Mouse (Mus musculus) spleen, embryonic (tissue): ENCODE data around the gene 5730455P16Rik.
"Not testable (repeated sequence)": the region's sequence is repeated elsewhere in the genome, so short reads cannot be mapped to it uniquely, and the experiment has no call there.

Experiments used
- CTCF ChIA-PET: fragments of 350-600 bp; sonication (Branson Sonifier 250); formaldehyde crosslinking; loops from one replicate; lab custom pipeline; 2022; lab: Charles Lee

The 5730455P16Rik gene

GRCm38 (mm10) chr11:80377712-80378451, at the start of gene 5730455P16Rik:
TSS of gene 5730455P16Rik (minus strand) at chr11:80378034.
- CTCF ChIA-PET, result interaction anchor here (0.5 to 0.6 kb wide), 2 partner anchors 28 to 75 kb away, joined by 3 to 6 read pairs; no protein-coding TSS in a partner anchor

GRCm38 (mm10) chr11:80426029-80426813, 48.4 kb upstream of the 5730455P16Rik start:
- CTCF ChIA-PET, result not testable (repeated sequence)

GRCm38 (mm10) chr11:80425247-80425778, 47.5 kb upstream of the 5730455P16Rik start:
- CTCF ChIA-PET, result no interaction called here

- CTCF ChIA-PET, result no interaction called here
Observed at GRCm38 (mm10) chr11:80424691-80425090, 46.9 kb upstream of the 5730455P16Rik start.

- CTCF ChIA-PET, result no interaction called here
Observed at GRCm38 (mm10) chr11:80421421-80422047, 43.7 kb upstream of the 5730455P16Rik start.

GRCm38 (mm10) chr11:80420202-80420984, 42.6 kb upstream of the 5730455P16Rik start:
- CTCF ChIA-PET, result no interaction called here

GRCm38 (mm10) chr11:80419743-80420142, 41.9 kb upstream of the 5730455P16Rik start:
- CTCF ChIA-PET, result no interaction called here

- CTCF ChIA-PET, result no interaction called here
Observed at GRCm38 (mm10) chr11:80417085-80417484, 39.3 kb upstream of the 5730455P16Rik start.

- CTCF ChIA-PET, result interaction anchor here (0.7 kb wide), 1 partner anchor 675 kb away, joined by 4 read pairs; no protein-coding TSS in a partner anchor
Observed at GRCm38 (mm10) chr11:80410377-80410776, 32.5 kb upstream of the 5730455P16Rik start.

- CTCF ChIA-PET, result not testable (repeated sequence)
Observed at GRCm38 (mm10) chr11:80407878-80408277, 30.0 kb upstream of the 5730455P16Rik start.

GRCm38 (mm10) chr11:80396617-80397016, 18.8 kb upstream of the 5730455P16Rik start:
- CTCF ChIA-PET, result no interaction called here

- CTCF ChIA-PET, result no interaction called here
Observed at GRCm38 (mm10) chr11:80395930-80396329, 18.1 kb upstream of the 5730455P16Rik start.

- CTCF ChIA-PET, result no interaction called here
Observed at GRCm38 (mm10) chr11:80391407-80392120, 13.7 kb upstream of the 5730455P16Rik start.

GRCm38 (mm10) chr11:80389885-80390284, 12.1 kb upstream of the 5730455P16Rik start:
- CTCF ChIA-PET, result interaction anchor here (0.6 kb wide), 1 partner anchor 229 kb away, joined by 5 read pairs; no protein-coding TSS in a partner anchor

- CTCF ChIA-PET, result interaction anchor here (0.7 kb wide), 1 partner anchor 11 kb away, joined by 3 read pairs; no protein-coding TSS in a partner anchor
Observed at GRCm38 (mm10) chr11:80386790-80387189, 9.0 kb upstream of the 5730455P16Rik start.

- CTCF ChIA-PET, result interaction anchor here (0.6 kb wide), 2 partner anchors 82 to 392 kb away, joined by 3 read pairs; no protein-coding TSS in a partner anchor
Observed at GRCm38 (mm10) chr11:80385055-80385454, 7.2 kb upstream of the 5730455P16Rik start.

- CTCF ChIA-PET, result interaction anchor here (0.6 to 0.7 kb wide), 2 partner anchors 391 to 1431 kb away, joined by 3 to 25 read pairs; no protein-coding TSS in a partner anchor
Observed at GRCm38 (mm10) chr11:80384461-80384860, 6.6 kb upstream of the 5730455P16Rik start.

GRCm38 (mm10) chr11:80383626-80384046, 5.8 kb upstream of the 5730455P16Rik start:
- CTCF ChIA-PET, result interaction anchor here (0.7 kb wide), 1 partner anchor 1431 kb away, joined by 25 read pairs; no protein-coding TSS in a partner anchor

GRCm38 (mm10) chr11:80383019-80383625, 5.3 kb upstream of the 5730455P16Rik start, which contains the start of gene Zfp207:
TSS of gene Zfp207 (plus strand) at chr11:80383279.
- CTCF ChIA-PET, result interaction anchor here (0.7 to 0.8 kb wide), 2 partner anchors 21 to 166 kb away, joined by 3 to 13 read pairs; no protein-coding TSS in a partner anchor
